Mouse (Mus musculus): ENCODE results near the gene Polr2g.

The Polr2g gene

DNA sequence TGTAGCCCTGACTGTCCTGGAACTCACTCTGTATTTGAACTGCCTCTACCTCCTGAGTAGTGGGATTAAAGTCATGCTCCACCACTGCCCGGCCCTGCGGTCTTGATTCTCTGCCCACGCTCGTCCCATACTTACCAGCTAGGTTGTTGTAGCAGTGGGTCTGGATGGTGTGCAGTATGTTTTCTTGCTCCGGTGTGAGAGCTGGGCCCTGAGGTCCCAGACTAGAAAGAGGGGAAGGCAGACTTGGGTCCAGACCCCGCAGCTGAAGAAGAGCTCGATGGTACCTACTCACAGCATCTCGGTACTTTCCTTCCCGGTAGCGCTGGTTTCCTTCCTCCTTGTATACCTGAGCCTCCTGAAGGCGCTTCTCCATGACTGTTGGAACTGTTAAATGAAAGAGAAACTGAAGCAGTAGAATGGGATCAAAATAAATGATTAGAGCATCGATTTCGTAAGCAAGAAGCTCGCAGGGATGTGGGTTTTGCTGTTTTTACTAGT is 20.0 kb upstream of the Polr2g start:
- no peak for DNase-seq (ENCODE audit: low spot score)

DNA sequence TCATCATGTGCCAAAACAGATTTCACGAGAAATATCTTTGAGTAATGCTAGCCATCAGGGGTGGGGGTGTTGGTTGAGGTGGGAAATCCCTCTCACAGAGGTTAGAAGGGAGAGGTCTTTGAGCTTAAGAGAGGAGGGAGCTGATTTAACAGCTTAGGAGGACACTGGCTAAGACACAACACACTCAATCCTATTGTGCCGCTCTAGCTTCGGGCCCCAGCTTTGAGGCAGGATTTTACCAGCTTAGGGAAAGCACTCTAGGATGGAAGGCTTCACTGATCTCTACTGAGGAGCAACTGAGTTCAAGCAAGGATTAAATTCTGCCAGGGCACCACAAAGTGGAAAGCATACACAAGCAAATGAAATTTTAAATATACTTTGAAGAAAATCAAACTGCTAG is 18.6 kb upstream of the Polr2g start:
- DNase-seq (ENCODE audit: low spot score): no peak

DNA sequence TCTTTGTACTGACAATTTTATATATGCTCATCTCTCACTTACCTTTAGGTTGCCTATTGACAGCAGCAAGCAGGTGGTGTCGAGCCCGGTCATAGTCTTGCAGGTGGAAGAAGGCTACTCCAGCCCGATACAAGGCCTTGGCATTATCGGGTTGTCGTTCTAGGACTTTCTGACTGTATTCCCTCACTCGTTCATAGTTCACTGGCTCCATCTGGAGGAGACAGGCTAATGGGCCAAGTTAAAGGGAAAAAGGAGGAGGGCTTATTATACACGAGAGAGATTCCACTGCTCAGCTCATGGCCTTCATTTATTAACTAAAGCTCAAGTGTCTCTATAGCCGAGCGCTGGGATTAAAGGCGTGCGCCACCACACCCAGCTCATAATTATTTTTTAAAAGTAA is 17.4 kb upstream of the Polr2g start:
- no peak for DNase-seq (ENCODE audit: low spot score)

DNA sequence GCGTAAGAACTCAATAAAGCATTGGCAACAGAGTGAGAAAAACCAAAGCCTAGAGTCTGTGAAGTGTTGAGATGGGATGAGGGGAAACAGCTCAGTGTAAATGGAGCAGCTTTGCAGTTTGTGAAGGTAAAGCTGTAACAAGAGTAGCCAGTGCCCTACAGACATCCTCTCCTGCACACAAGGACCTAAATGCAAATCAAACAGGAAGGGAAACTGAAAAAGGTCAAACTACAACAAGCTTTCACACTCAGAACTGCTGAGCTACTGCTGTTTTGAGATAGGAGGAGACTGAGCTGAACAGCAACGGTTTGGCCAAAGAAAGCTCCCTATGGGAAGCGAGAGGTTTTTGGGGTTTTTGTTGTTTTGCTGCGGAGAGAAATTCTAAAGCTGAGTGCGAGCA is 8.4 kb upstream of the Polr2g start:
- no peak for DNase-seq (ENCODE audit: low spot score)

DNA sequence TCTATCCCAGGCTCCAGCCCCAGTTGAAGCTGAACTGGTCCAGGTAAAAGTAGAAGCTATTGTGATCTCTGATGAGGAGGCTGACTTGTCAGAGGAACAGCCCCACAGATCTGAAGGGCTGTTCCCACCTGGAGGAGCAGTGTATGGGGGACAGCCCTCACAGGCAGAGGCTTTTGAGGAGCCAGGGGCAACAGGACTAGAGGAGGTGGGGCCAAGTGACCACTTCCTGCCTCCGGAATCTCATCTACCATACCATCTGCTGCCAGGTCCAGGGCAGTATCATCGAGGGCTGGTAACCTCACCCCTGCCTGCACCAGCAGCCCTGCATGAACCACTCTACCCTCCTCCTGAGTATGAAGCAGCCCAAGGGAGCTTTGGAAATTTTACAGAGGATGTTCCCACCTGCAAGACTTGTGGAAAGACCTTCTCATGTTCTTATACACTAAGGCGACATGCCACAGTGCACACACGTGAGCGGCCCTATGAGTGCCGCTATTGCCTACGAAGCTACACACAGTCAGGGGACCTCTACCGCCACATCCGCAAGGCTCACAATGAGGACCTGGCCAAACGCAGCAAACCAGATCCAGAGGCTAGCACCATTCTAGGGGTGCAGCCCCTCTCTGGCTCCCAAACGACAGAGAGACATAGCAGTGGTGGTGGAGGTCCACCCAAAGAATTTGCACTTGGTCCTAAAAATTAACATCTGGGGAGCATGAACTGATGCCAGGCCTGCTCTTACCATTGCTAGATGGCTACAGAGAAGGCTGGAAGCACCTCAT is 5.7 kb upstream of the Polr2g start:
- DNase-seq (ENCODE audit: low spot score): no peak

DNA sequence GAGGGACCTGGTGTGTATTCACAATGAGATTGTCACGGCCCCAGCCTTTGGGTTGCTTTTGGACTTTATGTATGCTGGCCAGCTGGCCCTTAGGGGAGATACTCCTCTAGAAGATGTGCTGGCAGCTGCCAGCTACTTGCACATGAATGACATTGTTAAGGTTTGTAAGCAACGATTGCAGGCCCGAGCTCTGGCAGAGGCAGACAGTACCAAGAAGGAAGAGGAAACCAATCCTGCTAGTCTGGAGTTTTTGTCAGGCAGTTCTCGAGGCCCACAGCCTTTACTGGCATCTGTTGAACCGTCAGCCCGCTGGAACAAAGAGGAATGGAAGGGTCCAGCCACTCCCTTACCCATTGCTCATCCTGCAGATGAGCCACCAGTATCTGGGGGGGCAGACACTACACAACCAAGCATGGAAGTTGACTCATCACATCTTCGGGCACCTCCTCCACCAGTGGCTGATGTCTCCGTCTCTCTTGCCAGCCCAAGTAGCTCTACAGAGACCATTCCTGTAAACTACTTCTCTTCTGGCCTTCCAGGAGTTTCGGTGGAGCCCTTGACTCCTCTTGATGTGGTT is 4.9 kb upstream of the Polr2g start:
- DNase-seq (ENCODE audit: low spot score): no peak

DNA sequence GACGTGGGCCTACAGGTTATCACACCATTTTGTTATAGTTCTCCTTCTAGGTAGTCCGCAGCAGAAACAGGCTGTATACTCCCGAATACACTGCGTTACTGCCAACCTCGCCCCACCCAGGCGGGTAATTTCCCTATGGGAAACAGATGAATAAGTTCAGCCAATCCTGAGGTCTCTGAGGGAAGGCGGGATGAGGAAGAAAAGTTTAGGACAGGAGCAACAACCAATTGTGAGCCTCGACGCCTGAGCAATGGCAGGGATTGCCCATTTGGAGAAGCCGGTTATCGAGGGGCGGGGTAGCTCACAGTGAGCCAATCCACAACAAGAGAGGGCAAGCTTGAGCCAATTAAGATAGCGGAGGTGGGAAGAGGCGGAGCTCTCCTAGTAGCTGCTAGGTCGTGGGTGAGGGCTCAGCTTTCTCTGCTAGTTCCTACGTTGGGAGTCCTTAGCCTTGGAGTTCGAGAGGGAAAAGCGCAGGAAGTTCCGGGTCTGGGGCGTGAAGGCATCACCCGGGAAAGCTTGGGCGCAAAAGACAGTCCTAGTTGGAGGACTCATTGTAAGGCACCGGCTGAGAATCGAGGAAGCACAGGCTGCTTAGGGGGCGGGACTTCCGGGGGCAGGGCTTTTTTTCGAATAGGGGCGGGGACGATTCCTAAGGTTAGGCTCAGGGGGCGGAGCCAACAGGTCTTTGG is 3.9 kb upstream of the Polr2g start, which contains the start of gene Zbtb3:
TSS of gene Zbtb3 (plus strand) at position 426 of the 692 bp plus-strand sequence.
- DNase-seq (ENCODE audit: low spot score): peak; percentile 78

DNA sequence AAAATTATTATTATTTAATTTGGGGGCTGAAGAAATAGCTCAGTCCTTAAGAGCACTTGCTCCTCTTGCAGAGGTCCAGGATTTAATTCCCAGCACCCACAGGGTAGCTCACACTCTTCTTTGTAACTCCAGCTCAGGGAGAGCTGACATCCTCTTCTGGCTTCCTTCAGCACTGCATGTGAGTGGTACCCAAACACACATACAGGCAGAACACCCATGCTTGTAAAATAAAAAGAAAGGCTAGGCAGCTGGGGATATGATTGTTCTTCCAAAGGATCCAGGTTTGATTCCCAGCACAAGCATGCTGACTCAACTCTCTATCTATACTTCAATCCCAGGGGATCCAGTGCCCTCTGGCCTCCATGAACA is 554 bp upstream of the Polr2g start:
- no peak for DNase-seq (ENCODE audit: low spot score)

DNA sequence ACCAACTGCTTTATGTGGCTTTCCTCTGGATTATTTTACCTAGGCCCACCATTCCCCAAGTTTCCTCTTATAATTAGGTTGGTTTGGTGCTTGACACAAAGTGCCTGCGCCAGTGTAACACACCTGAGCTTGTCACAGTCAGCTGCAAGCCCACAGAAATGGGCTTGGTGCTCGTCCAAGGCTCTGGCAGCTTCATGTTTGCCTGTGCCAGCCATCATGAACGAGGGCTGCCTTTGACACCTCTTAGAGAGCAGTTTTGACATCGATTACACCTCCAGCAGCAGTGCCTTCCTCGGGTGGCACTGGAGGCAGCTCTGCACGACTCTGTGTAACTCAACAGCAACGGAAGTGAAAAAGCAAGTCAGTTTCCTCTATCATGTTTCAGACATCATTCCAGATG is 8.2 kb downstream of the Polr2g start:
- no peak for DNase-seq (ENCODE audit: low spot score)

DNA sequence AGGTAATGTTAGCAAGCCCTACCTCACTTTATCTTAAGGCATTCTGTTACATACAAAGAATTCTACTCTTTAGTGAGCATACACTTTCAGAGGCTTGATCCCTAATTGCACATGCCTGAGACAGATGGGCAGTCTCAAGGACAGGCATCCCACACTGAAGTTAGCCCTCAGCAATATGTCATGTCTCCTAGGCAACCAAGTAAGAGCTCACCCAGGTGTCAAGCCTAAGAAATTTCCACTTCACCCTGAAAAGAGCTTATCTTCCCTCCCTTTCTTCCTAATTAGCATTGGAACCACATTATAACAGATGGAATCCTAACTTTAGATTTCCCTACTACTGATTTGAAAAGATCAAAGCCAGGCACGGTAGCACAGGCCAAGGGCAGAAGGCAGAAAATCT is 9.2 kb downstream of the Polr2g start:
- no peak for DNase-seq (ENCODE audit: low spot score)

DNA sequence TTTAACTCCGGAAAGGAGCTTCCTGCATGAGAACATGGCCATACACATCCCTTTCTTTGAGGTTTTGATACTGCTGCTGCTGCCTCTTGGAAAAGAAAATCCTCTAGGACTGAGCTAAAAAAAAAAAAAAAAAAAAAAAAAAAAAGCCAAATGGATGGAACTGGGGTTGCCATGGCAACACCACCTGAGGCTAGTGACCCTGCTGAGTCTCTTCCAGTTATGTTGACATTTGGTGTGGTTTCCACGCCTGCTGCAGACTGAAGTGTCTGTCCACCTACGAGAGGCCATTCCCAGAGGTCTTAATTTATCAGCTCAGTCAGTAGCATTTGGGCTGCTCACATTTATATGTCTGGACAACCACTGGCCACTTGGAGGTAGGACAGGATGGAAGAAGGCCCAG is 9.9 kb downstream of the Polr2g start:
- no peak for DNase-seq (ENCODE audit: low spot score)

DNA sequence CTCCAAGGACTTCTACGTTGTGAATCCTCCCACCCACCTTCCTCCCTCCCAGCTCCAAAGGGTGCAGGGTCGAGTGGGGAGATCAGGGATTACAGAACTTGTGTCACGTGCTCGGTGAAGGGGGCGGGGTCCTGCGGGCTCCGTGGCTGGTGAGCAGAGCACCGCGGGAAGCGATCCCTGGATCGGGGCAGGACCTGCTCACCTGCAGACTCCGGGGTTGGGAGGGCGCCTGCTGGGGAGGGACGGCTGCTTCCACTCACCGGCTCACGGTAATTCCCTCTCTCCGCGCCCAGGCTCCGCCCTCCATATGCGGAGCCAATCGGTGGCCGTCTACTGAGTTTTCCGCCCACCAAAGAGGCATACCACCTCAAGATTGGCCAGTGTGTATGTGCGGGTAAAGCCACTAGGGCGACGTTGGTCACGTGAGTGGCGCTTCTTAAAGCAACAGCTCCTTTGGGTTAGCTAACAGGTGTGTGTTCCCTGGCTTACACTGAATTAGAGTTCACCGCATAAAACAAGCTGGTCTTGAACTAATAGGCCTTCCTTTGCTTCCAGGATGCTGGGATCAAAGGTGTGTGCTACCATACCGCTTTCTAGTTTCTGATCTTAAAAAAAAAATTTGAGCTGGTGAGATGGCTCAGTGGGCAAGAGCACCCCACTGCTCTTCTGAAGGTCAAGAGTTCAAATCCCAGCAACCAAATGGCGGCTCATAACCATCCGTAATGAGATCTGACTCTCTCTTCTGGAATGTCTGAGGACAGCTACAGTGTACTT is 12.2 kb downstream of the Polr2g start, which contains the start of gene Taf6l:
TSS of gene Taf6l (minus strand) at position 410 of the 774 bp plus-strand sequence.
- DNase-seq (ENCODE audit: low spot score): peak; percentile 77

DNA sequence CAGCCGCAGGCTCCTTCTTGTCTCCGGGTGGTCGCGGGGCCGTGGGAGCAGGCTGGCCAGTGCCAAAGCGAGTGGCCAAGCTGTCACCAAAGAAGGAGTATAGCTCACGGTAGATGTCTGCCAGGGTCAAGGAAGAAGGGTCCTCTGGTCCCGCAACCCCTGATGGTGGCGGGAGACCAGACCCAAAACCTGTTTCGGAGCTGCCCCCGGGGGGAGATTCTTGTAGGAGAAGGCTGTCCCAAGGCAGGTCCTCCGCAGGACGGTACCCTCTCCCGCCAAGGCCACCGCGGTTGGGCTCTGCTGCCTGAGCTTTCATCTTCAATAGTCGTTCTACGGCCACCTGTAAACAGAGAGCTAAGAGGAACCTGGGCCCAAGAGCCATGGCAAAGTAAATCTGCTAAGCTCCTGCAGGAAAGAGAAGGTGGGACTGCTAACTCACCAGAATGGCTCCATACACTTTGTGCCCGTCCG is 23.4 kb downstream of the Polr2g start:
- DNase-seq (ENCODE audit: low spot score): no peak

DNA sequence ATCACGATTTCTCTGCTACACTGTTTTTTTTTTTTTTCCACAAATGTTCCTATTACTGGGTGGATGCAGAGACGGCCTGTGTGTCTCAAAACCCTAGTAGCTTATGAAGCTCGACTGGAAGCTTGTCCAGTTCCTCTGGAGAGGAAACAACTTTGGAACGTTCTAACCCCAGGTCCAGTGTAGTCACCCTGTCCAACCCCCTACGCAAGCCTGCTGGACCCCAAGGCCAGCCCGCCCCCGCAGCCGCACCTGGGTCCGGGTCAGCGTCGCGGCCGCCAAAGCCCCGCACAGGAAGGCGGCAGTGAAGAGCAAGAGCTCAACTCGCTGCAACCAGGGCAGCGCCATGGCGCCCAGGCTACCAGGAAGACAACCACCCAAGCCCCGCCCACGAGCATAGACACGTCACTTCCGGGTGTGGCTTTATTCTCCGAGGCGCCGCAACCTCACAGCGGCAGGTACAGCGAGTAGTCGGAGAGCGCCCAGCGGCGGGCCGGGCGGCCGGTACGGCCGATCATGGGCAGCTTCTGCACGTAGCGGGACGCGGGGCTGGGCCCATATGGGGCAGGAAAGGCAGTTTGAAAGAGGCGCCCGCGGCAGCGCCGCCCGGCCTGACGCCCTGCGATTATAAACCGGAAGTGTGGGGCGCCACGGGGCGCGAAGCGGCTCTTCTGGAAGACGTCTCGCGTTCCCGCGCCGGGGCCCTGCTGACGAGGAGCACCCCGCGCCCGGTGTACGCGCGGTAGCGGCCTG is 24.1 kb downstream of the Polr2g start, which contains the start of gene Tmem179b:
TSS of gene Tmem179b (minus strand) at position 382 of the 750 bp plus-strand sequence.
- DNase-seq (ENCODE audit: low spot score): peak; percentile 97

DNA sequence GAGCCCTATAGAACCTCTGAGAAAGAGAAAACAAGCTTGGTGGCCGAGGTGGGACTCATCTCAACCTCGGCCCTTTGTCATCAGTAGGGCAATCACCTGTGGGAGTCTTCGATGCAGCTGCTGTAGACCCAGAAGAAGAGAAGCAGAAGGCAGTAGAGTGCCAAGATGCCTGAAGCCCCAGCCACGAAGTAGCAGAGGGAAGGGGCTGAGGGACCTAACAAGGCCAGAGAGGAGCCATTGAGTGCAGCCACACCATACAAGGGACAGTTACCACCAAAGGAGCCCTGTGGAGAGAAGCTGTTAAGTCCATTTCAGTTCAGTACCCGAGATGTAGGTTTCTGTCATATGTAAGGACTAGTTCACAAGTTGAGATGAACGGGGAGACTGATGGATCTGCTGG is 25.0 kb downstream of the Polr2g start:
- no peak for DNase-seq (ENCODE audit: low spot score)

DNA sequence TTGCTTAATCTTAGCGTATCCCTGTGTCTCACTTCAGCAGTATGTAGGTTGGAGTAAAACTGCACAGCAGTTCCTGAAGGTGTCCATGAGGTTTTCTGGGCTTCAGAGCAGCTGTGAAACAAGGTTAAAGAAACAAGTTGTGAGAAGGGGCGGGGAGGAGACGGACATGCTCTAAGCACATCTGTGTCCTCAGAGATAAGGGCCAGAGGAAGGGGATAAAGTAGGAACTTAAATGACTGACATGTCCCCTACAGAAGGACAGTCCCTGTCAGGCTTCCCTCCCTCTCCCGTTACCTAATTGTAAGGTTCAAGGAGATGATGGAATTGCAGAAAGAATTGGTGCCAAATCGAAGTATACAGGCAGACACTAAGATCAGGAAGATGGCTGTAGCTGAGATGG is 25.4 kb downstream of the Polr2g start:
- no peak for DNase-seq (ENCODE audit: low spot score)

DNA sequence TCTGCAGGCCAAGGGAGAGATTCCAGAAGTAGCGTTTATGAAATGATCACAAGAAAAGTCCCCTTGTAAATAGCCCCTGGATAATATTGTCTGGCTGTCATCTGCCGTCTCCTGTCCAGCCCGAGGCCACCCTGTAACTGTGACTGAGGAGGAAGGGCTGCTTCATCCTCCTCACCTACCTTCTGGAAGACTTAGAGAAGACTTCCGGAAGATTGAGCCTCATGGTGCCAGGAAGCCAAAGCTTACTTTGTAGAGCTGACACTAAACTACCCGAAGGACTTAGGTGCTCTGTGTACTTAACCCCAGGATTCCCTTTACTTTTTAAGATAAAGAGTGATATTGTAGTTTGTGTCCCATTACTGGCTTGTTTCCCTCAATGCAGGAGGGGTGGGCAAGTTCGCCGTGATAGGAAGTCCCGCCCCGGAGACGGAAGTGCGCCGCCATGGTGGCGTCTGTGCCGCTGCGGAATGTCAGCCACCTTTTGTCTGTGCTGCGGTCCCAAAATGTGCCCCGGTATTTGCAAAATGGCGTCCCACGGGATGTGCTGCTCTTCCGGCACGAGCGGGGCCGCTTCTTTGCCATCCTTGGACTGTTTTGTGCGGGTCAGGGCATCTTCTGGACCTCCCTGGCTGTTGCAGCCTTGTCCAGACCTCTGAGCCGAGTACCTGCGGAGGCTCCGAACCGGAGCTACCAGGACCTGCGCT is 27.7 kb downstream of the Polr2g start, which contains the start of gene Tmem223:
TSS of gene Tmem223 (plus strand) at position 430 of the 704 bp plus-strand sequence.
- DNase-seq (ENCODE audit: low spot score): peak; percentile 68

DNA sequence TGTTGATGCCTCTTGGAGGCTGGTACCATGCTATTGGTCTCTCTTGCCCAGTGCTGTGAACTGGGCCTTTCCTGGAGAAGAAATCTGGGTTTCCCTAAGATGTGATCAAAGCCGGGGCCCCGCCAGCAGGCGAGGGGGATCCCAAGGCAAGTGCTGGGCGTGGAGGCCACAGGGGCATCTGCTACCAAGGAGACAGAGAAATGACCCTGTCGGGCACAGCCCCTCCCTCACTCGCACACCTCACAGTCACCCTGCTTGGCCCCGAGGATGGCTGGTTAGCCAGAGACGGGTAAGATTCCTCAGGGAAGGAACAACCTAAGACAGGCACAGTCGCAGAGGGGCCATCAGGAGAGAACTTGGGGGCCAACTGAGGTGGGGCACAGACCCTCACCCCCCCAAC is 32.8 kb downstream of the Polr2g start:
- DNase-seq (ENCODE audit: low spot score): no peak

DNA sequence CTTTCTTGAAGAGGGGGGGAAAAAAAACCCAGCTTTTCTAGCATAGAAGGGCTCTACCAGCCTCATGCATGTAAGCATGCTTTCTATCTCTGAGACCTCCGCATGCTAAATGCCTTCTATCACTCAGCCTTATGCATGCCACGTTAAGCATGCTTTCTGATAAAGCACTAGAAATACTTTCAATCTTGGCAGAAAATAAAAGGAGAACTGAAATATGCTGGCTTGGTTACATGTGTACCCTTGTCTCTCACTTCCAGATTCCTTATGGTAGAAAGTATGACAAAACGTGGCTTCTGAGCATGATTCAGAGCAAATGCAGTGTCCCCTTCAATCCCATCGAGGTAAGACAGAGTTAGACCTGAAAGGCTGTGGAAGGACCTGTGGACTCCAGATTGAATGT is 35.1 kb downstream of the Polr2g start:
- no peak for DNase-seq (ENCODE audit: low spot score)

DNA sequence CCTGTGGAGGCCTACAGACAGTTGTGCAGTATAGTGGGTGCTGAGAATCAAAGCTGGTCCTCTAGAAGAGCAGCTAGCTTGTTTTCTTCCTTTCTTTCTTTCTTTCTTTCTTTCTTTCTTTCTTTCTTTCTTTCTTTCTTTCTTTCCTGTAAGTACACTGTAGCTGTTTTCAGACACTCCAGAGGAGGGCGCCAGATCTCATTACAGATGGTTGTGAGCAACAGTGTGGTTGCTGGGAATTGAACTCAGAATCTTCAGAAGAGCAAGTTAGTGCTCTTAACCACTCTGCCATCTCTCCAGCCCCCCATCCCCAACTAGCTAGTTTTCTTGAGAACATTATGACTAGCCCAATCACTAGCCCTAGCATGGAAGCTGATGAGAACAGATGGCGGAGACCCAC is 37.6 kb downstream of the Polr2g start:
- no peak for DNase-seq (ENCODE audit: low spot score)

DNA sequence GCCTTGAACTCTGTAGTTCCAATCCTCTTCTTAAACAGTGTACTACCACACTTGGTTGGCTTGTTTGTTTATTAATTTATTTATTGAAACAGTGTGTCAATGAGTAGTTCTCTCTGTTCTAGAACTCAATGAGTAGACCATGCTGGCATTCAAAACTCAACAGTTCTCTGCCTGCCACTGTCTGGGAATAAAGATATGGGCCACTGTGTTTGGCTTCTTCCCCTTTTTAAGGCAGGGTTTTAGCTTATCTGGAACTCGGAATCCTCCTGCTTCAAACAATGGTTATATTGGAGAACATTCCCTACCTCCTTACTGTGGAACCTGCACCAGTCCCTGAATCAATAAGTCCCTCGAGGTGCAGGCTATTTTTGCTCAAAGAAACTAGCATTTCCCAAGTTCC is 39.5 kb downstream of the Polr2g start:
- DNase-seq (ENCODE audit: low spot score): no peak

Measured in ovary, postnatal 14 days (tissue).